Mouse (Mus musculus) layer of hippocampus, postnatal 36 days (tissue): ENCODE data around the gene Spaca3. TPM values are rescaled to one million over a fixed set of nuclear protein-coding genes. Genes with fewer than 3 reads are reported as not detected.

Source experiments
- DNase-seq, 2 experiments: peaks; one replicate each; pipeline ENCODE4 v3.0.0; 2022
- total RNA-seq, 2 experiments: library from RNA; stranded (reverse); gene quantifications; 2 replicates each; pipeline ENCODE4 v1.2.3; 2021

Gene Spaca3
- total RNA-seq, 2 experiments from 2014 or later, result not detected

DNA sequence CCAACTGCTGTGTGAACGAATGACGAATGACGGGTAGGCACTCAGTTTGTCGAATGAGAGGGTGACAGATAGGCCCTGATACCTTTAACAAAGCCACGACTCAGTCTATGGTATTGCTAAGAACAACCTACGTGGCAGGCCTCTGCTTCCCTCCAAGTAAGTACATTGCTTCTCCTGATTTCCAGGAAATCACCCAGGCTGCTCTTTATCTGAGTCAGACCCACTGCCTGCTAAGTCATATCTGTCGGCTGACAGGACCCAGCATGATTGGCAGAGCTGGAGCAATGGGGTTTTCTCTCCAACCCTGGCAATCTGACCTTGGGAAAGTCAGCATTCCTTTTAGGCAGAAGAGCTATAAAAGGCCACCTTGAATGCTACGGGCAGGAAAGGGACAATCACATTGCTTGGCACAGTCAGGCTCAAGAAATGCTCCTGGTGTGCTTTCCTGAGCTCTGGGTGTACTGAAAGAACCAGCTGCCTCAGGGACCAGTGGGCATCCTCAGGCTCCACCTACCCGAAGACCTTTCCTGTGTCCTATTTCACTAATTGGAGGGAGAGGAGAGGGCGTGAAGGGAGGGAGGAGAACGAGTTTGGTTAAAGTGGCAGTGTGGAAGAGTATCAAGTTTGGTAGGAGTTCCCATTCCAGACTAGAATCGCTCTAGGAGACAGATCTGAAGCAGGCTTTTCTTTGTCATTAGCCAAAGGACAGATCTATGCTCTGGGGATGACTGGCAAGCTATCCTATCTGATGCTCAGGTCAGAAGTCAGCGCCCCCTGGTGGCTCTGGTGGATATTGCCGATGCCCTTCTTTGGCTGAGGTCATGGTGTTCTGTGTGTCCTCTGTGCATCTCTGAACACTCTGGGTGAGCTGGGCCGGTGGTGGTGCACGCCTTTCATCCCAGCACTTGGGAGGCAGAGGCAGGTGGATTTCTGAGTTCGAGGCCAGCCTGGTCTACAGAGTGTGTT is 14.6 kb downstream of the Spaca3 start:
- DNase-seq, result peak in 1 of 2 experiments; percentile 38

DNA sequence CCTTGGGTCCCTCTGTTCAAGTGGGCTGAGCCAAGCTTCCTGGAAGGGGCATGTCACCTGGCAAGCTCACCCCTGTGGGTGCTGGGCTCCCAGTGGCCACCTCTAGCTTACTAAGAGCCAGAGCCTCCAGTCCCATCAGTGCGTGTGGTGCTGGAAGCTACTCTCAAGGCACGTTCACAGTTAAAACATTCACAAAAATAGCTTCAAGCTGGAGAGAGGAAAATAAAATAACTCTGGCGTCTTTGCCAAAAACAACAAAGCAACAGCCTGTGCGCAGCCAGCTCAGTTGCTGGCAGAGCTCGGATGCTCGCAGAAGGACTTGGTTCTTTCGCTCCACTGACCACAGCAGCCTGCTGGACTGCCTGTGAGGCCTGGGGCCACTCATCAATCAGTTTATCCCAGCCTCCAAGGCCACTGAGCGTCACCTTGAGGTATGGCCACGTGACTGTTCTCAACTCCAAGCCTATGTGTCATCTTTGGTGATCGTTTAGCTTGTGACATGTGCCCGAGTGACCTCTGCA is 19.0 kb downstream of the Spaca3 start:
- DNase-seq, result peak; percentile 41 to 54

DNA sequence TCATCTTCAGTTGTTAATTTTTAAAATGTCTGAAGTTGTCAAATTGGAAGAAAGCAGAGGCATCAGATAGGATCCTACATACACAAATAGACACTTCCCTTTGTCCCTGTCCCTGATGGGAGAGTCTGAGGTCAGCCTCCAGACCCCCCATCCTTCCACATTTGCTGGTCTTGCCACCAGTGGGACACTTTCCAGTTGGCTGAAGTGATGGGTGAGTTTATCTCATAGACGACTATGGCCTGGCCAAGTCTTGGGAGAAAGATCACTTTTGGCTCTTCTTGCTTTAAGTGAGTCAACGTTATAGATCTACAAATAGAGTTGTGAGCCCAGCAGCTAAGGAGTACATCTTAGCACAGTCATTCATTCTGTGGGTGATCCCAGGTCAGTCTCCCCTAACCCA is 19.9 kb downstream of the Spaca3 start:
- no peak for DNase-seq

DNA sequence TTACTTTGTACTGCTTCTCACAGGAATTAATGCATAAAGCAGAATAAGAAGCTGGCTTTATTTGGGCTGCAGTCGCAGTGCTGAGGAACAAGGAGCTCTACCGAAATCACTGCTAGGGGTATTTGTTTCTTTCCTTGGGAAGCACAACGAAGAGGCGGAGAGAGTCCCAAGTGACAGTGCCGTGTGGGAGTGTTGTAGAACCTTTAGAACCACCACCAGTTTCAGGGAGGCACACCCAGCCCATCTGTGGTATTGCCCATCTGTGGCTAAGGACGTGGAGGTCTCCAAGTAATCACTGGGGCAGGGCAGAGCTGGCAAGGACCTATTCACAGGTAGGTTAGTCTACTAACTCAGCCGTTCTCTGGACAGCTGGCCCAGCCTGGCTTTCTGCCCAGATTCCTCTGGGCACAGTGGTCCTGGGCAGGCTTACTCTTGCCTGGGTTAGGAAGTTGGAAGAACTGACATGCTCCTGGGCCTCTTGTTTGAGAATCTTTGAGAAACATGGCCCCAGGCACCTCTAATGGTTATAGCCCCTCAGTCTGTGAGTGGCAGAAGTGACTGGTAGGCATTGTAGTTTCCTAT is 24.2 kb downstream of the Spaca3 start:
- no peak for DNase-seq

DNA sequence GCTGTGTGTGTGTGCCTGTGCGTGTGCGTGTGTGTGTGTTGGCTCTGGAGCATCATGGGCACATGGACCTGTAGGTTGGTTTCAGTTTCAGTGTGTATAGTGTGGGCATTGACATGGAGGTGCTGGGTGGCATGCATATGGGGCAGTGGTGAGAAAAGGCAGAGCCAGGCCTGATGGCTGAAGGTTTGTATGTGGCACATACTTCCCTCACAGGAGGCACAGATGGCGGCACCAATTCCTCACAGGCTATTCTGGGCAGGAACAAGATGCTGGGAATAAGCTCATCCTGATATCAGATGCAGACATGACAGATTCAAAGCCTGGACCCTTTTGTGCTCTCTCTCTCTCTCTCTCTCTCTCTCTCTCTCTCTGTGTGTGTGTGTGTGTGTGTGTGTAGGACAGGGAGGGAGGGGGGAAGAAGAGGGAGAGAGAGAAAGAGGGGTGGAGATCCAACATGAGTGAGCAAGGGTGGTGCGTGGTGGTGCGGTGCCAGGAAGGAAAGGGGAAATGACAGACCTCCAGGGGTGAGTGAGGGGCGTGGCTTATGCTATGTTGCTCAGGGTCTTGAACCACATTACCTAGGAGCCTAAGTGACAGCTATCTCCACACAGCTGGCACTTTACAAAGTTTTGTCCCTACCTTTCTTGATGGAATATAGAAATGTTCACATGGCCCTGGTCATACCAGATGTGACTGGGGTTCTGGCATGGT is 26.5 kb downstream of the Spaca3 start:
- peak in 1 of 2 experiments; percentile 29 for DNase-seq

DNA sequence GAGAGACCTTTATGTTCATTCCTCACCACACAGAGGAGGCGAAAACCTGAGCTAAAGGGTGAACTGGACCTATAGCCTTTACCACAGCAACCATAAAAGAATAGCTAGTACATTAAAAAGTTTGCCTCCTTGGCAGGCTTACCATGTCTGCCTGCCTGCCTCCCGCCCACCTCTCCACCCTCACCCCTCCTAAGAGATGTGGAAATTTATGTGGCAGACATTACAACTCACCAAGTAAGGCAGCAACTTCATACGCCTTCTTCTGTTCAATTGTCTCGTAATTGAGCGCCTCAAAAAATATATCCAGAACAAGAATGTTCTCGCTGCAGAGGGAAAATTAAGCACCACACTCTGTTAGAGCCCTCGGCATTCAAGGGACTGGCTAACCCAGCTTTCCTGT is 28.2 kb downstream of the Spaca3 start:
- no peak for DNase-seq

DNA sequence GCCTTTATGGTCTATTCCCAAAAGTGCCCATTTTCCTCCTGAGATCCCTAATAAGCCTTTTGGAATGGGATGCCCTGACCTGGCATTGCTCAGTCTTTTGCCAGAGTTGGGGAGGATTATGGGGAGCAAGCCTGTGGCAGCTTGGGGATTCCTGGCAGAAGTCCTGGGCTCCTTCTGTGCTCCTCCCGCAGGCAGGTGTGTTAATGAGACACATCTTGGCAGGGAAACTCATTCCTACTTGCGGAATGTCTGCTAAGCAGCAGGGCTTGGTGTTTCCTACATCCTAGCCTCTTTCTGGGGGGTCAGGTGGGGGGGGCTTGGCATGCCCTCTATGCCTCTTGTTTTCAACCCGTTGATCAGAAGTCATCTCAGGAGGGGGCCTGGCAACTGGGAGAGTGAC is 28.9 kb downstream of the Spaca3 start:
- DNase-seq, result no peak

DNA sequence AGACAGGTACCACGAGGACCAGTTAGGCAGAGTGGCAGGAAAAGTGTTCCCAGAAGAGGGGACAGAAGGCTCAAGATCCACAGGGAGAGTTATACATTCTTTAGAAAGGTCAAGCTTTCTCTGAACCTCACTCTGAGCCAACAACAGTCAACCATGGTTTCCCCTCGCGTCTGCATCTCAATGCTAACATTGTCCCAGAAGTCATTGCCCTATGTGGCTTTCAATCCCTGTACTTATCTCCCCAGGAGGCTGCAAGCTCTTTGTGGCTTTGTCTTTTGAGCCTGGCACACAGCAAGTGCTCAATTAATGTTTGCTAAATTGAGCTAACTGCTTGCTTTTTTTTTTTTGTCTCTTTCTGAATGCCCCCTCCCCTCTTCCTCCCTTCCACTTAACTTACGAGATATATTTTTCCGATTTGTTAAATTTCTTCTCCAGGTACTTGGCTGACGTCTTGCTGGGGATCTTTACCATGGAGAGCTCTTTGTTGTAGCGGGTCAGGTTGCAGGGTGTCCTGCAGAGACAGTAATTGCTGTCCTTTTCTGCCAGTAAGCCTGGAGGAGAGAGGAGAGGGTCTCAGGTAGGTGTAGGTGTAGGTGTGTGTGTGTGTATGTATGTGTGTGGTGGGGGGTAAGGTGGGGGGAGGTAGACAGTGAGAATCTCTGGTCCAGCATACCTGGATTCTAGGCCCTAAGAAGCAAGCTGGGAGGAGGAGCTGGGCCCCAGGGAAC is 31.3 kb downstream of the Spaca3 start:
- no peak for DNase-seq

DNA sequence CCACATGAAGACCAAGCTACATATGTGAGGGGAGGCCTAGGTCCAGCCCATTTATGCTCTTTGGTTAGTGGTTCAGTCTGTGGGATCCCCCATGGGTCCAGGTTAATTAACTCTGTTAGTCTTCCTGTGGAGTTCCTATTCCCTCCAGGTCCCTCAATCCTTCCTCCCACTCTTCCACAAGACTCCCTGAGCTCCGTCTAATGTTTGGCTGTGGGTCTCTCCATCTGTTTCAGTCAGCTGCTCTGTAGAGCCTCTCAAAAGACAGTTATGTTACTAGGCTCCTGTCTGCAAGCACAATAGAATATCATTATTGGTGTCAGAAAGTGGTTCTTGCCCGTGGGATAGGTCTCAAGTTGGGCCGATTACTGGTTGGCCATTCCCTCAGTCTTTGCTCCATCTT is 37.7 kb downstream of the Spaca3 start:
- peak in 1 of 2 experiments; percentile 44 for DNase-seq

DNA sequence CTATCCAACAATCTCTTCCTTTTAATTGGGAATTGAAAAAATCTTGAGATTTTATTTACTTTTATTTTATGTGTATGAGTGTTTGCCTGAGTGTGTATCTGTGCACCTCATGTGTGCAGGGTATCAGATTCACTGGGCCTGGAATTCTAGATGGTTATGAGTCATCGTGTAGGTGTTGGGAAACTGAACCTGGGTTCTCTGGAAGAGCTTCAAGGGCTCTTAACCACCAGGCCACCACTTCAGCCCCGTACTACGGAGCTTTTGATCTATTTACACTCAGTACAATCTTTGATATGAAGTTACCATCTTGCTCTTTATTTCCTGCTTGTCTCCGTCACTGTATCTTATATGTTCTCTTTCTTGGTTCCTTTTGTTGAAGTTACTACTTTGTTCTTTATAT is 42.4 kb downstream of the Spaca3 start:
- DNase-seq, result no peak

DNA sequence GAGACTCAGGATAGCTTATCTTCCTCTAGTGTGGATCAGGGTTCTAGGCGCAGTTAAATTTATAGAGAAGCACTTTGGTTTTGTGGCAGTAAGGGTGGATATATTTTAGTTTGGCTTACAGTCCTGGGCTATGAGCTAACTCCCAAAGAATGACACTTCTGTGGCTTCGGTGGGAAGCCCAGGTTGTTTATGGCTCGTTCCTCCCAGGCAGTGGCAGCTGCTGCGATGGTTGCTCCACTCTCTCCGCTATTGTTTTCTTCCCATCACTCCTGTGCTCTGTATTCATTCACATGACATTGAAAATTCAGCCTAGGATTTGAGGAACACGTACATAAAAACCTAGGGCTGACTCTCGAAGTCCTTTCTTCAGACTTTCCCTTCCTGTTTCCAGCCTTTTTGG is 44.5 kb downstream of the Spaca3 start:
- no peak for DNase-seq

DNA sequence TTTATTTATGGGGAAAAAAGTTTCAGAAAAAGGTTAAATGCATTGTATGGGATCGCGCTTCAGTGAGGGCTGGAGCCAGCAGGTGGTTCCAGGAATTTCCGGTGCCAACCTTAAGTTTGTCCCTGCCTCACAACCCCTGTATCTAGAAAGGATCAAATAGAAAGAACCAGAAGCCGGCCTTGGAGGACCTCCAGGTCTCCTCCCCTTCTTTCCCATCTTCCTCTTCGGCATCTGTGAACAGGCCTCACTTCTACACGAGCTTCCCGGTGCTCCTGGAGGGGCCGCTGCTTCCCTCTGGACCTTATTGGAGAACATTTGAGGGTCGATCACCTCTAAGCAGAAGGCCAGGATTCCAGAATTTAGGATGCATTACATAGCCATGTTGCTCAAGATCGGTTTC is 45.3 kb downstream of the Spaca3 start:
- DNase-seq, result no peak

DNA sequence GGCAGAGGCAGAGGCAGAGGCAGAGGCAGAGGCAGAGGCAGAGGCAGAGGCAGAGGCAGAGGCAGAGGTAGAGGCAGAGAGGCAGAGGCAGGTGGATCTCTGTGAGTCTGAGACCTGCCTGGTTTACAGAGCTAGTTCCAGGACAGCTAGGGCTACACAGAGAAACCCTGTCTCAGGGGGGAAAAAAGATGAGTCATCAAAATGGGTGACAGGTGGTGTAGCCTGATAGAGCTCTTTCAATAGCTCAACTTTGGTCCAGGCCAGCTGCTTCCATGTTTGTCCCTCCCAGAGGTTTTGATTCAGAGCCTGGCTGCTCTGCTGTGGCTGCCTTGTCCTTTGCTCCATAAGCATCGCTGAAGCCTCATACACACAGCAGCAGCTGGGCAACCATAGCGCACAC is 46.4 kb downstream of the Spaca3 start:
- no peak for DNase-seq

DNA sequence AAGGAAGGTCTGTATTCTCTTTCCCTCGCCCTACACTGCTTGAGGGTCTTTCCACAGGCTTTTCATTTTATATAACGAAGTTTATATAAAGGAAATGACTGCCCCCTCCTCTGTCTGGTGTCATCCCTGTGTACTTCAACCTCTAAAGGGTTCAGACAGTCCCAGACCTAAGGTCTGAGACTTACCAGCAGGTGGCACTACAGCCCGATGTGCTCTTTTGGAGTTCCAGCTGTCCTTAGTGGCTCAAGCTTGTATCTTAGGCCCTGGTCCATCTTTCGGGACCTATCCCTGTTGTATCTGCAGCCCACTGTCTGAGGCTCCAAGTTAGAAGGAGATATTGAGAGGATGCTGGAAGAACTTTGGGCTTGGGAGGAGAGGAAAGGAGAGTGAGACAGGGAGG is 48.3 kb downstream of the Spaca3 start:
- DNase-seq, result peak; percentile 44 to 47

DNA sequence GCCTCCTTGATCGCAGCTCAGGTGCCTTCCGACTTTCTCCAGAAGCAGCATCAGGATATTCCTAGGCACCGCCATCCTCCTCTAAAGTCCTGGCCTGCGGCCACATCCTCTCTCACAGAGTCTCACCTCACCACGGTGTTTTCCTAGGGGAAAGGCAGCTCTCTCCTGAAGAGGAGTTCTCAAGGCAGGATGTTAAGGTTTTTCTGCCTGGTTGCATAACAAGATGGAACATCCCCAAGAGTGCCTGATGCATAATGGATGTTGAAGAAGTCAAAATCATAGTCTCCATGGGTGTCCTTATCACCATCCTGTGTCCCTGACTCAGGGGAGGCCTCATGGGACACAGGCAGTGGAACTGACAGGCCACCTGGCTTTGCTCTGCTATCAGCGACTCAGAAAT is 49.7 kb downstream of the Spaca3 start:
- DNase-seq, result no peak

DNA sequence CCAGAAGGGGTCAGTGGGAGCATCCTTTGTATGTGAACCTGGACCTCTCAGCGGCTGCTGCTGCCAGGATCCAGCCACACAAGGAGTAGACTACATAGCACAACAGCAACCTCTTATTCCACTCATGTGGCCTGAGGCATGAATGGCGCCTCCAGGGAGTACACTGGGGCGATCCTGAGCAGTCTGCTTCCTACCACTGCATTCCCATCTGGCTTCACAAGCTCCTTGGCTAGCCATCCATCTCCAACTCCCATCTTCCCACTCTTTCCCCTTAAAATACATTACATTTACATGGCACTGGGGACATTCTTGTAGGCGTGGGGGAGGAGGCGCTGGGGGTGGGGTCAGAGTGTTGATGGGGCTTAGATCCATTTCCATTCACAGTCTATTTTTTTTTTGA is 54.6 kb downstream of the Spaca3 start:
- no peak for DNase-seq

DNA sequence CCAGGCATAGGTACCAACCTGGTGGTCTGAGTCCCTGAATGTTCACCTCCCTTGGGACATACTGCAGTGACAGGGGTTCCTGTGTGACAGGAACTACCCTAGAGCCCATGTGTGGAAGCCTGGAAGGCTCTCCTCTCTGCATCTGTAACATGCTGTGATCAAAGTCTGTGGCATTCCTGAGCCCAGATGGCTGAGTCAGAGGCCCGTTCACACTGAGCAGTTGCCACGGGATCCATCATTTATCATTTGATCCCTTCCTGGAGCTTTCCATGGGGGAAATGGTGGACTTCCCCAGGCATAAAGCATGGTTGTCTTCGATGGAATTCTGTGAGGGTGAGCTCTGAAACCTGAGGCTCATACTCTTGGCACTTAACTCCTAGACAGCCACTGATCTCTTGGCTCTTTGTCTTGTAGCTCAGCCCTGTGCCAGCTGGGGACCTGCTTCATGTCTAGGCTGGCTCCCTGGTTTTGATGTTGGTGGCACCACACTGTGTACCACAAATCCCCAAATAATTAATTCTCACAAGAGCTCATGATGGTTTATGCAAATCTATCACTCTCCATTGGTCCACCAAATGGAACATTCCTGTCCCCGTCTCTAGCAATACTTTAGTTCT is 55.4 kb downstream of the Spaca3 start:
- DNase-seq, result no peak
